Mouse (Mus musculus) cerebellum, adult 2 months (tissue): Measurements from ENCODE around the gene Rasal3. TPM values are rescaled to one million over a fixed set of nuclear protein-coding genes. Genes with fewer than 3 reads are reported as not detected.

Experiments
- DNase-seq, 2 experiments: peaks; one replicate each; pipeline ENCODE4 v3.0.0; 2021
- H3K27ac ChIP-seq: fragments of 200-500 bp; 2 replicates; pipeline ENCODE4 v1.5.1; 2012; ENCODE audit warnings: low read length, control low read depth, inconsistent platforms; ENCODE audit not compliant: insufficient read depth
- H3K27me3 ChIP-seq: fragments of 200-500 bp; 2 replicates; pipeline ENCODE4 v1.6.1; 2012; ENCODE audit warnings: inconsistent platforms, mild to moderate bottlenecking, low read length, moderate library complexity; ENCODE audit not compliant: control insufficient read depth, insufficient read depth
- H3K4me1 ChIP-seq: fragments of 200-500 bp; 2 replicates; pipeline ENCODE4 v1.6.1; 2011; ENCODE audit warnings: low read length; ENCODE audit not compliant: control insufficient read depth, insufficient read depth
- H3K4me3 ChIP-seq: fragments of 200-500 bp; replicated peaks from 2 replicates; pipeline ENCODE3; 2011; ENCODE audit warnings: mild to moderate bottlenecking, low read depth, low read length, control low read depth; ENCODE audit not compliant: insufficient read depth
- CTCF ChIP-seq: fragments of 200-500 bp; IDR thresholded peaks from 2 replicates; pipeline ENCODE4 v1.5.1; 2011; ENCODE audit warnings: low read depth, mild to moderate bottlenecking, control low read depth, low read length, moderate library complexity, borderline replicate concordance; ENCODE audit not compliant: insufficient read depth
- POLR2A ChIP-seq: fragments of 200-500 bp; IDR thresholded peaks from 2 replicates; pipeline ENCODE4 v1.6.1; 2011; ENCODE audit warnings: low read length, control low read depth, borderline replicate concordance; ENCODE audit not compliant: insufficient read depth
- WGBS: fragments of 180-500 bp; shearing (Covaris S2); methylation state at CpG from one replicate; pipeline ENCODE4 v1.1.7; 2018; 5-methylcytosine and 5-hydroxymethylcytosine counted together
- polyA plus RNA-seq: library from polyadenylated mRNA; depleted of rRNA; stranded (reverse); fragments of >200 nt; gene quantifications from 2 replicates; pipeline ENCODE4 v1.2.3, GENCODE M21; 2012

The Rasal3 gene
- polyA plus RNA-seq, 1 experiment, result 1.2 TPM

- TF ChIP-seq POLR2A (no peak), CTCF (no peak)
- Histone ChIP-seq H3K4me1 (peaks cover 10% of the 10 kb centered on the region; the same call in 1 of the 2 replicates), H3K27ac (no peak overlapping the region), H3K4me3 (no peak overlapping the region), H3K27me3 (no peaks in the 10 kb centered on the region)
- WGBS, result 56% methylated on average over 18 of the region's 18 CpGs
- DNase-seq, result no peak
Measured at GRCm38 (mm10) chr17:32359928-32360327, 43.5 kb downstream of the Rasal3 start.

GRCm38 (mm10) chr17:32358943-32359340 is 44.4 kb downstream of the Rasal3 start:
- DNase-seq, result no peak
- Histone ChIP-seq H3K27me3 (no peaks in the 10 kb centered on the region), H3K4me1 (peaks cover 11% of the 10 kb centered on the region; the same call in 1 of the 2 replicates), H3K27ac (no peak overlapping the region), H3K4me3 (no peak overlapping the region)
- 89% methylated on average over 6 of the region's 6 CpGs for WGBS
- TF ChIP-seq POLR2A, result no peak
- no peak for TF ChIP-seq CTCF

GRCm38 (mm10) chr17:32358192-32358942 is 45.0 kb downstream of the Rasal3 start:
- no peak for DNase-seq
- Histone ChIP-seq H3K4me1 (peaks cover 15% of the 10 kb centered on the region), H3K27ac (no peak overlapping the region), H3K27me3 (no peaks in the 10 kb centered on the region), H3K4me3 (no peak overlapping the region)
- no peak for TF ChIP-seq POLR2A
- TF ChIP-seq CTCF, result no peak
- 90% methylated on average over 7 of the region's 7 CpGs for WGBS

- 75% methylated on average over 24 of the region's 24 CpGs for WGBS
- peaks cover 12% of the 10 kb centered on the region for H3K4me1 ChIP-seq
- H3K27me3 ChIP-seq, result no peaks in the 10 kb centered on the region
- no peak for TF ChIP-seq POLR2A
- no peak for TF ChIP-seq CTCF
- H3K27ac ChIP-seq, result no peak overlapping the region
- DNase-seq, result no peak
- H3K4me3 ChIP-seq, result no peak overlapping the region
Measured at GRCm38 (mm10) chr17:32356766-32357760, 46.3 kb downstream of the Rasal3 start.

GRCm38 (mm10) chr17:32356281-32356680 is 47.1 kb downstream of the Rasal3 start:
- Histone ChIP-seq H3K4me3 (no peak overlapping the region), H3K27ac (no peak overlapping the region), H3K27me3 (no peaks in the 10 kb centered on the region), H3K4me1 (peaks cover 9% of the 10 kb centered on the region)
- no peak for DNase-seq
- 92% methylated on average over 9 of the region's 9 CpGs for WGBS
- TF ChIP-seq POLR2A (no peak), CTCF (no peak)

- no peak for DNase-seq
- no peak for TF ChIP-seq CTCF
- H3K4me1 ChIP-seq, result peaks cover 9% of the 10 kb centered on the region
- H3K27ac ChIP-seq, result no peak overlapping the region
- 95% methylated on average over 6 of the region's 6 CpGs for WGBS
- H3K4me3 ChIP-seq, result no peak overlapping the region
- no peaks in the 10 kb centered on the region for H3K27me3 ChIP-seq
Measured at GRCm38 (mm10) chr17:32355031-32355430, 48.4 kb downstream of the Rasal3 start.

- H3K4me3 ChIP-seq, result no peak overlapping the region
- H3K4me1 ChIP-seq, result peaks cover 9% of the 10 kb centered on the region
- no peak for DNase-seq
- no peaks in the 10 kb centered on the region for H3K27me3 ChIP-seq
- 18% methylated on average over 5 of the region's 5 CpGs for WGBS
- no peak overlapping the region for H3K27ac ChIP-seq
- TF ChIP-seq POLR2A, result no peak
- TF ChIP-seq CTCF, result no peak
Measured at GRCm38 (mm10) chr17:32354211-32354610, 49.2 kb downstream of the Rasal3 start.

GRCm38 (mm10) chr17:32353696-32354095 is 49.7 kb downstream of the Rasal3 start:
- no peak overlapping the region for H3K4me3 ChIP-seq
- 2% methylated on average over 4 of the region's 4 CpGs for WGBS
- no peaks in the 10 kb centered on the region for H3K27me3 ChIP-seq
- H3K27ac ChIP-seq, result peak overlapping the region; percentile 48
- DNase-seq, result peak; percentile 72 to 84
- H3K4me1 ChIP-seq, result peaks cover 9% of the 10 kb centered on the region
- TF ChIP-seq POLR2A (no peak), CTCF (no peak)
